Comparison of ENCODE assay signal across 17 mouse cellular contexts in genomic region chr5:46386591-46386990, GRCm38 (mm10).
DNase-seq lines count a peak whose midpoint lies in the region; ATAC-seq and TF ChIP-seq lines count a peak whose summit lies in the region.
"Had no signal": no experiment of that assay in that cellular context is flagged by ENCODE, and none has a peak within 500 bp of the region (broad histone marks: within the 10 kb centered on the region; RNA-seq: fewer than 3 reads in every experiment).

No protein-coding gene starts in this region.

- no peak overlapping the region for H3K4me2 ChIP-seq in hindbrain, embryonic 13.5 days
- no peak overlapping the region for H3K4me2 ChIP-seq in midbrain, embryonic 11.5 days
- no peak overlapping the region for H3K4me2 ChIP-seq in midbrain, embryonic 13.5 days (replicated peaks)
- H3K4me2 ChIP-seq: embryonic facial prominence, embryonic 12.5 days; forebrain, embryonic 12.5 days; midbrain, embryonic 12.5 days; neural tube, embryonic 12.5 days had no signal

- 58% methylated on average over 2 of the region's 2 CpGs for WGBS in hindbrain, embryonic 10.5 days
- 56% methylated on average over 2 of the region's 2 CpGs for WGBS in hindbrain, embryonic 13.5 days
- 76% methylated on average over 2 of the region's 2 CpGs for WGBS in midbrain, embryonic 11.5 days
- WGBS in midbrain, embryonic 13.5 days: 78% methylated on average over 2 of the region's 2 CpGs

- DNase-seq in hindbrain, embryonic 10.5 days (ENCODE audit: low spot score): peak; percentile 10
- peak; percentile 57 for DNase-seq in midbrain, embryonic 11.5 days (ENCODE audit: low spot score, missing footprints)
- peak; percentile 27 for DNase-seq in embryo, embryonic 11 days
- DNase-seq in layer of hippocampus, adult 2 months (ENCODE audit: low spot score in 2 of 2): no peak
- no peak for DNase-seq in c-Kit-positive CD71-positive TER-119-positive erythroid progenitor cells, embryonic 14.5 days (ENCODE audit: low spot score)
- DNase-seq: adrenal gland, postnatal 14 days; kidney, adult 8-10 months; kidney, postnatal 10 days; thymus, postnatal 25 days had no signal

- H3K9me3 ChIP-seq in hindbrain, embryonic 10.5 days: no peaks in the 10 kb centered on the region
- no peaks in the 10 kb centered on the region for H3K9me3 ChIP-seq in hindbrain, embryonic 13.5 days
- no peaks in the 10 kb centered on the region for H3K9me3 ChIP-seq in midbrain, embryonic 11.5 days (ENCODE audit: control insufficient read depth, low read length)
- H3K9me3 ChIP-seq in midbrain, embryonic 13.5 days: no peaks in the 10 kb centered on the region
- H3K9me3 ChIP-seq: embryonic facial prominence, embryonic 12.5 days; forebrain, embryonic 12.5 days; midbrain, embryonic 12.5 days; neural tube, embryonic 12.5 days had no signal

- TF ChIP-seq CTCF in layer of hippocampus, adult 2 months (conservative IDR thresholded peaks at IDR 0.05): no peak

- no peak for ATAC-seq in hindbrain, embryonic 13.5 days (ENCODE audit: low FRiP score)
- ATAC-seq in midbrain, embryonic 11.5 days (ENCODE audit: low FRiP score): no peak
- no peak for ATAC-seq in midbrain, embryonic 13.5 days

- no peaks in the 10 kb centered on the region for H3K4me1 ChIP-seq in hindbrain, embryonic 10.5 days (replicated peaks)
- H3K4me1 ChIP-seq in hindbrain, embryonic 13.5 days (replicated peaks): no peaks in the 10 kb centered on the region
- H3K4me1 ChIP-seq in midbrain, embryonic 11.5 days (ENCODE audit: control insufficient read depth, insufficient read depth, low read length): no peaks in the 10 kb centered on the region
- H3K4me1 ChIP-seq in midbrain, embryonic 13.5 days (replicated peaks): no peaks in the 10 kb centered on the region
- H3K4me1 ChIP-seq: forebrain, embryonic 12.5 days; midbrain, embryonic 12.5 days; neural tube, embryonic 12.5 days had no signal

- no peak overlapping the region for H3K27ac ChIP-seq in hindbrain, embryonic 10.5 days
- H3K27ac ChIP-seq in hindbrain, embryonic 13.5 days: no peak overlapping the region
- no peak overlapping the region for H3K27ac ChIP-seq in midbrain, embryonic 11.5 days (ENCODE audit: low read depth, low read length)
- no peak overlapping the region for H3K27ac ChIP-seq in midbrain, embryonic 13.5 days
- H3K27ac ChIP-seq in layer of hippocampus, adult 2 months: no peak overlapping the region
- H3K27ac ChIP-seq: embryonic facial prominence, embryonic 12.5 days; forebrain, embryonic 12.5 days; macrophage; midbrain, embryonic 12.5 days; neural tube, embryonic 12.5 days had no signal

- no peak overlapping the region for H3K9ac ChIP-seq in hindbrain, embryonic 13.5 days
- H3K9ac ChIP-seq in midbrain, embryonic 11.5 days (ENCODE audit: low read length): no peak overlapping the region
- no peak overlapping the region for H3K9ac ChIP-seq in midbrain, embryonic 13.5 days (replicated peaks)
- H3K9ac ChIP-seq: embryonic facial prominence, embryonic 12.5 days; forebrain, embryonic 12.5 days; midbrain, embryonic 12.5 days; neural tube, embryonic 12.5 days had no signal

- no peaks in the 10 kb centered on the region for H3K36me3 ChIP-seq in hindbrain, embryonic 10.5 days
- no peaks in the 10 kb centered on the region for H3K36me3 ChIP-seq in hindbrain, embryonic 13.5 days
- H3K36me3 ChIP-seq in midbrain, embryonic 11.5 days (ENCODE audit: control insufficient read depth, insufficient read depth, low read length): no peaks in the 10 kb centered on the region
- H3K36me3 ChIP-seq in midbrain, embryonic 13.5 days: no peaks in the 10 kb centered on the region
- H3K36me3 ChIP-seq: embryonic facial prominence, embryonic 12.5 days; forebrain, embryonic 12.5 days; midbrain, embryonic 12.5 days; neural tube, embryonic 12.5 days had no signal

- no peaks in the 10 kb centered on the region for H3K27me3 ChIP-seq in hindbrain, embryonic 10.5 days (ENCODE audit: insufficient read depth, poor library complexity, severe bottlenecking)
- H3K27me3 ChIP-seq in hindbrain, embryonic 13.5 days: no peaks in the 10 kb centered on the region
- no peaks in the 10 kb centered on the region for H3K27me3 ChIP-seq in midbrain, embryonic 11.5 days (ENCODE audit: control insufficient read depth, insufficient read depth, low read length)
- no peaks in the 10 kb centered on the region for H3K27me3 ChIP-seq in midbrain, embryonic 13.5 days
- H3K27me3 ChIP-seq: embryonic facial prominence, embryonic 12.5 days; forebrain, embryonic 12.5 days; midbrain, embryonic 12.5 days; neural tube, embryonic 12.5 days had no signal

- H3K4me3 ChIP-seq in hindbrain, embryonic 10.5 days: no peak overlapping the region
- no peak overlapping the region for H3K4me3 ChIP-seq in hindbrain, embryonic 13.5 days
- no peak overlapping the region for H3K4me3 ChIP-seq in midbrain, embryonic 11.5 days (ENCODE audit: low read depth, low read length)
- H3K4me3 ChIP-seq in midbrain, embryonic 13.5 days (replicated peaks): no peak overlapping the region
- no peak overlapping the region for H3K4me3 ChIP-seq in layer of hippocampus, adult 2 months
- H3K4me3 ChIP-seq: embryonic facial prominence, embryonic 12.5 days; erythroblast, embryonic 14.5 days; forebrain, embryonic 12.5 days; midbrain, embryonic 12.5 days; neural tube, embryonic 12.5 days had no signal

Comparison
In these comparisons a context has a peak if more than half of its experiments do, and no peak if none do; other contexts are left out.
1. DNase-seq: peak in hindbrain, embryonic 10.5 days (single experiment), midbrain, embryonic 11.5 days (single experiment) and embryo, embryonic 11 days (single experiment); none in layer of hippocampus, adult 2 months (0 of 2) and c-Kit-positive CD71-positive TER-119-positive erythroid progenitor cells, embryonic 14.5 days (single experiment).